Mouse (Mus musculus) limb, embryonic 13.5 days (tissue): ENCODE results near the gene Bckdk. TPM values are rescaled to one million over a fixed set of nuclear protein-coding genes. Genes with fewer than 3 reads are reported as not detected.
"Not testable (repeated sequence)": the region's sequence is repeated elsewhere in the genome, so short reads cannot be mapped to it uniquely, and the experiment has no call there.

Experiments
- ATAC-seq: fragments of 200-750 bp; cut with Nextera tagmentation; 2 replicates; pipeline ENCODE4 v1.8.0; 2017; ENCODE audit warnings: low read depth, moderate number of reproducible peaks, moderate TSS enrichment; ENCODE audit not compliant: low FRiP score
- H3K27ac ChIP-seq: fragments of 300-500 bp; sonication (generic); 2 replicates; pipeline ENCODE4 v1.5.1; 2015; ENCODE audit warnings: inconsistent platforms, mild to moderate bottlenecking, moderate library complexity
- H3K27me3 ChIP-seq: fragments of 300-500 bp; sonication (generic); 2 replicates; pipeline ENCODE4 v1.6.1; 2015; ENCODE audit warnings: mild to moderate bottlenecking, inconsistent platforms
- H3K36me3 ChIP-seq: fragments of 300-500 bp; sonication (generic); 2 replicates; pipeline ENCODE4 v1.6.1; 2015; ENCODE audit warnings: inconsistent platforms, mild to moderate bottlenecking, moderate library complexity
- H3K4me1 ChIP-seq: fragments of 300-500 bp; sonication (generic); 2 replicates; pipeline ENCODE4 v1.6.1; 2015; ENCODE audit warnings: inconsistent platforms
- H3K4me2 ChIP-seq: fragments of 300-500 bp; sonication (generic); replicated peaks from 2 replicates; pipeline ENCODE4 v1.6.1; 2015; ENCODE audit warnings: inconsistent platforms, mild to moderate bottlenecking, moderate library complexity
- H3K4me3 ChIP-seq: fragments of 300-500 bp; sonication (generic); 2 replicates; pipeline ENCODE4 v1.5.1; 2015; ENCODE audit warnings: moderate library complexity, mild to moderate bottlenecking, inconsistent platforms
- H3K9ac ChIP-seq: fragments of 300-500 bp; sonication (generic); 2 replicates; pipeline ENCODE4 v1.6.1; 2015; ENCODE audit warnings: mild to moderate bottlenecking, inconsistent platforms
- H3K9me3 ChIP-seq: fragments of 300-500 bp; sonication (generic); 2 replicates; pipeline ENCODE4 v1.6.1; 2016; ENCODE audit warnings: inconsistent platforms
- WGBS: fragments of 180-500 bp; shearing (Covaris S2); methylation state at CpG from one replicate; pipeline ENCODE4 v1.1.7; 2015; 5-methylcytosine and 5-hydroxymethylcytosine counted together
- polyA plus RNA-seq: library from polyadenylated mRNA; unstranded; fragments of >200 nt; fragmentation: Nextera tagmentation; extraction: Ambion mirVana; gene quantifications from 2 replicates; pipeline ENCODE4 v1.2.1, GENCODE M21; 2015

The Bckdk gene
- polyA plus RNA-seq, 1 experiment from 2014 or later: 85.3 TPM

DNA sequence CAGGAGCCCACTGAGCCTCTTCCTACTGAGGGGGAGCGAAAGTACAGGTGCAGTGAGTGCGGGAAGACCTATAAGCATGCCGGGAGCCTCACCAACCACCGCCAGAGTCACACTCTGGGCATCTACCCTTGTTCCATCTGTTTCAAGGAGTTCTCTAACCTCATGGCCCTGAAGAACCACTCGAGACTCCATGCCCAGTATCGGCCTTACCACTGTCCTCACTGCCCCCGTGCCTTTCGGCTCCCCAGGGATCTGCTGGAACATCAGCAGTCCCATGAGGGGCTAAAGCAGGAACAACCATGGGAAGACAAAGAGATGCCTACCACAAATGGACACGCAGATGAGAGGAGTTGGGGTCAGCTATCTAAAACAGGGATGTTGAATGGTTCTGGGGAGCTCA lies 24.6 kb upstream of the Bckdk start:
- Histone ChIP-seq H3K4me3 (no peak overlapping the region), H3K4me1 (peaks cover 30% of the 10 kb centered on the region), H3K36me3 (peaks cover 66% of the 10 kb centered on the region), H3K27ac (no peak overlapping the region), H3K9me3 (no peaks in the 10 kb centered on the region), H3K4me2 (no peak overlapping the region), H3K9ac (no peak overlapping the region), H3K27me3 (no peaks in the 10 kb centered on the region)
- no peak for ATAC-seq
- WGBS: 97% methylated on average over 9 of the region's 9 CpGs

GRCm38 (mm10) chr7:127880431-127880830 lies 23.5 kb upstream of the Bckdk start:
- peaks cover 34% of the 10 kb centered on the region for H3K4me1 ChIP-seq
- WGBS: 89% methylated on average over 12 of the region's 12 CpGs
- H3K27ac ChIP-seq: no peak overlapping the region
- H3K4me2 ChIP-seq: no peak overlapping the region
- H3K36me3 ChIP-seq: peaks cover 76% of the 10 kb centered on the region
- H3K9ac ChIP-seq: no peak overlapping the region
- no peaks in the 10 kb centered on the region for H3K9me3 ChIP-seq
- no peak for ATAC-seq
- no peak overlapping the region for H3K4me3 ChIP-seq
- no peaks in the 10 kb centered on the region for H3K27me3 ChIP-seq

- 62% methylated on average over 6 of the region's 6 CpGs for WGBS
- Histone ChIP-seq H3K27ac (no peak overlapping the region), H3K9me3 (no peaks in the 10 kb centered on the region), H3K9ac (no peak overlapping the region), H3K4me1 (peaks cover 30% of the 10 kb centered on the region), H3K27me3 (no peaks in the 10 kb centered on the region), H3K4me3 (no peak overlapping the region), H3K4me2 (no peak overlapping the region), H3K36me3 (peaks cover 90% of the 10 kb centered on the region)
- no peak for ATAC-seq
These were observed 17.9 kb upstream of the Bckdk start for GRCm38 (mm10) chr7:127885951-127886350.

GRCm38 (mm10) chr7:127886551-127886950 lies 17.3 kb upstream of the Bckdk start:
- H3K4me1 ChIP-seq: peaks cover 30% of the 10 kb centered on the region
- no peak overlapping the region for H3K4me2 ChIP-seq
- 88% methylated on average over 6 of the region's 6 CpGs for WGBS
- peaks cover 90% of the 10 kb centered on the region for H3K36me3 ChIP-seq
- no peak overlapping the region for H3K4me3 ChIP-seq
- no peak overlapping the region for H3K9ac ChIP-seq
- no peaks in the 10 kb centered on the region for H3K27me3 ChIP-seq
- no peak overlapping the region for H3K27ac ChIP-seq
- ATAC-seq: no peak
- no peaks in the 10 kb centered on the region for H3K9me3 ChIP-seq

DNA sequence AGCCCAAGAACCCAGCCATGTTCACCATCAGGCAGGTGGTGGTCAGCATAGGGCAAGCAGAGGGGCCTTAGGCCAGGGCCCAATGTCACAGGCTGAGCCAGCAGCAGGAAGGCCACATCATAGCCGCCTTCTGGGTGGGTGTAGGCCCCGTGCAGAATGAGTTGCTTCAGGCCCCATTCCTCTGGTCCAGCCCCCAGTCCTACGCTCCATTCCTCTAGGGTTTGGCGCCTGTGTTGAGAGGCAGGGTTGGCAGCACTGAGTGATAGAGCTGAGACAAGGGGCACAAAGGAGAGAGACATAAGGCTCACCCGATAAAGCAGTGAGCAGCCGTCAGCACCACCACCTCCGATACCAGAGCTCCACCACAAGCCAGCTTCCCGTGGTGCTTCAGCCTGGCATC lies 16.7 kb upstream of the Bckdk start:
- H3K27me3 ChIP-seq: no peaks in the 10 kb centered on the region
- no peak overlapping the region for H3K4me3 ChIP-seq
- no peak overlapping the region for H3K4me2 ChIP-seq
- no peak for ATAC-seq
- WGBS: 88% methylated on average over 8 of the region's 8 CpGs
- no peaks in the 10 kb centered on the region for H3K9me3 ChIP-seq
- H3K4me1 ChIP-seq: peaks cover 30% of the 10 kb centered on the region
- peaks cover 88% of the 10 kb centered on the region for H3K36me3 ChIP-seq
- H3K27ac ChIP-seq: no peak overlapping the region
- no peak overlapping the region for H3K9ac ChIP-seq

GRCm38 (mm10) chr7:127887781-127888180 lies 16.1 kb upstream of the Bckdk start:
- no peak for ATAC-seq
- 78% methylated on average over 3 of the region's 3 CpGs for WGBS
- Histone ChIP-seq H3K27ac (no peak overlapping the region), H3K4me3 (no peak overlapping the region), H3K36me3 (peaks cover 88% of the 10 kb centered on the region), H3K4me2 (no peak overlapping the region), H3K27me3 (no peaks in the 10 kb centered on the region), H3K9ac (no peak overlapping the region), H3K4me1 (peaks cover 27% of the 10 kb centered on the region), H3K9me3 (no peaks in the 10 kb centered on the region)

- no peak overlapping the region for H3K4me3 ChIP-seq
- 73% methylated on average over 3 of the region's 3 CpGs for WGBS
- peaks cover 17% of the 10 kb centered on the region for H3K4me1 ChIP-seq
- no peaks in the 10 kb centered on the region for H3K9me3 ChIP-seq
- H3K36me3 ChIP-seq: peaks cover 88% of the 10 kb centered on the region
- no peak overlapping the region for H3K4me2 ChIP-seq
- no peak for ATAC-seq
- H3K27ac ChIP-seq: no peak overlapping the region
- no peak overlapping the region for H3K9ac ChIP-seq
- H3K27me3 ChIP-seq: no peaks in the 10 kb centered on the region
These were observed 15.1 kb upstream of the Bckdk start for GRCm38 (mm10) chr7:127888821-127889220.

GRCm38 (mm10) chr7:127890798-127891197 lies 13.1 kb upstream of the Bckdk start, which contains the start of gene Prss53:
Gene Prss53, minus strand, starts transcription at chr7:127890970.
- Histone ChIP-seq H3K9me3 (no peaks in the 10 kb centered on the region), H3K4me1 (peaks cover 15% of the 10 kb centered on the region), H3K36me3 (peaks cover 71% of the 10 kb centered on the region), H3K4me3 (no peak within 1 kb of the TSS), H3K27ac (no peak within 1 kb of the TSS), H3K9ac (no peak within 1 kb of the TSS), H3K27me3 (no peaks in the 10 kb centered on the region), H3K4me2 (no peak within 1 kb of the TSS)
- no peak for ATAC-seq
- WGBS: 19% methylated on average over 4 of the region's 4 CpGs

GRCm38 (mm10) chr7:127894480-127894879 lies 9.4 kb upstream of the Bckdk start:
- Histone ChIP-seq H3K36me3 (peaks cover 35% of the 10 kb centered on the region), H3K27ac (no peak overlapping the region), H3K4me1 (peaks cover 15% of the 10 kb centered on the region), H3K9ac (peak overlapping the region; percentile 81), H3K27me3 (peaks cover 4% of the 10 kb centered on the region; the same call in 1 of the 2 replicates), H3K4me2 (peak overlapping the region; percentile 83), H3K4me3 (peak overlapping the region; percentile 64), H3K9me3 (no peaks in the 10 kb centered on the region)
- WGBS: 79% methylated on average over 5 of the region's 5 CpGs
- ATAC-seq: no peak

- Histone ChIP-seq H3K27ac (peak within 1 kb of the TSS; percentile 69), H3K9me3 (no peaks in the 10 kb centered on the region), H3K9ac (peak within 1 kb of the TSS; percentile 81), H3K27me3 (peaks cover 6% of the 10 kb centered on the region; the same call in 1 of the 2 replicates), H3K4me2 (peak within 1 kb of the TSS; percentile 83), H3K4me1 (peaks cover 15% of the 10 kb centered on the region), H3K4me3 (peak within 1 kb of the TSS; percentile 64), H3K36me3 (peaks cover 28% of the 10 kb centered on the region)
- WGBS: 0% methylated on average over 26 of the region's 26 CpGs
- ATAC-seq: peak; percentile 96
These were observed 8.4 kb upstream of the Bckdk start, which contains the start of the genes Gm21974 and Vkorc1 for GRCm38 (mm10) chr7:127895442-127895841. Gene Gm21974, minus strand, starts transcription at chr7:127895454. Gene Vkorc1, minus strand, starts transcription at chr7:127895617.

DNA sequence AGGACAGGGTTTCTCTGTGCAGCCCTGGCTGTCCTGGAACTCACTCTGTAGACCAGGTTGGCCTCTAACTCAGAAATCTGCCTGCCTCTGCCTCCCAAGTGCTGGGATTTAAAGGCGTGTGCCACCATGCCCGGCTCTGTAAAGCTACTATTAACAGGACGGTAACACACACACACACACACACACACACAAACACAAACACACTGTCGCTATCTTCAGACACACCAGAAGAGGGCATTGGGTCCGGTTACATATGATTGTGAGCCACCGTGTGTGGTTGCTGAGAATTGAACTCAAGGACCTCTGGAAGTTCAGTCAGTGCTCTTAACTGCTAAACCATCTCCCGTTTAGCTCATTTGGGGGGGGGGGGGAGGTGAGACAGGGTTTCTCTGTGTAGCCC lies 8.0 kb upstream of the Bckdk start:
- 73% methylated on average over 7 of the region's 7 CpGs for WGBS
- not testable (repeated sequence) for H3K27me3 ChIP-seq, H3K9me3 ChIP-seq, H3K9ac ChIP-seq, ATAC-seq
- Histone ChIP-seq H3K4me2 (peak overlapping the region; percentile 83), H3K4me3 (peak overlapping the region; percentile 64), H3K27ac (0 out of 2 replicates have a peak overlapping the region, but pooled peaks have one; percentile 6), H3K36me3 (peaks cover 28% of the 10 kb centered on the region), H3K4me1 (peaks cover 11% of the 10 kb centered on the region)

DNA sequence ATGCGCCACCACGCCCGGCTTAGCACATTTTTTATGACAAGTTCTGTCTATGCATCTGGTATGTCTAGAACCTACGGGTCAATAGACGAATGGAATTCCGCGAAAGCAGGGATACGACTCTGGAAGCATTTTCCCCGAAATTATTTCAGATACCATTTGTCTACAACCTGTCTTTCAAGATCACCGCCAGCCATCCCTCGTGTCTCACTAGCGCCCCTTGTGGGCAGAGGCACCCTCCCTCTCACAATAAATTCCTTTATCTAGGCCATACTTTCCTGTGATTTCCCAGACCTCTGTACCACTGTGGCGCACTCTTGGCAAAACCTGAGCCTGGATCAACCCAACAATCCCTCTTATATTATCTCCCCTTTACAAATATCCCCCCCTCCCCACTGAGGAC lies 7.5 kb upstream of the Bckdk start:
- Histone ChIP-seq H3K9me3 (no peaks in the 10 kb centered on the region), H3K27ac (no peak overlapping the region), H3K4me1 (peaks cover 11% of the 10 kb centered on the region), H3K27me3 (peaks cover 6% of the 10 kb centered on the region; the same call in 1 of the 2 replicates), H3K36me3 (peaks cover 25% of the 10 kb centered on the region), H3K4me2 (no peak overlapping the region), H3K9ac (no peak overlapping the region), H3K4me3 (no peak overlapping the region)
- WGBS: 63% methylated on average over 13 of the region's 13 CpGs
- no peak for ATAC-seq

GRCm38 (mm10) chr7:127897542-127897941 lies 6.3 kb upstream of the Bckdk start:
- no peaks in the 10 kb centered on the region for H3K9me3 ChIP-seq
- no peak overlapping the region for H3K4me2 ChIP-seq
- H3K4me3 ChIP-seq: no peak overlapping the region
- H3K9ac ChIP-seq: no peak overlapping the region
- peaks cover 15% of the 10 kb centered on the region for H3K36me3 ChIP-seq
- 90% methylated on average over 7 of the region's 7 CpGs for WGBS
- no peak overlapping the region for H3K27ac ChIP-seq
- H3K4me1 ChIP-seq: peaks cover 11% of the 10 kb centered on the region
- ATAC-seq: no peak
- peaks cover 6% of the 10 kb centered on the region; the same call in 1 of the 2 replicates for H3K27me3 ChIP-seq
